Mouse (Mus musculus) left cerebral cortex, postnatal 4 days (tissue): Measurements from ENCODE around the gene Nelfe. TPM values are rescaled to one million over a fixed set of nuclear protein-coding genes. Genes with fewer than 3 reads are reported as not detected.

ENCODE experiments used
- microRNA-seq: library from miRNA; unstranded; fragments of <30 nt; microRNA quantifications from one replicate; pipeline ENCODE4 v1.2.0, GENCODE M21; 2022
- total RNA-seq, 2 experiments: library from RNA; stranded (reverse); gene quantifications; 2 replicates each; pipeline ENCODE4 v1.2.3; 2021

Nelfe gene
- total RNA-seq, 2 experiments from 2014 or later = 31.7 to 32.8 TPM

Small RNAs within 50 kb of the gene (microRNA-seq; reads per million reads assigned to microRNA genes)
- gene Mir6970 (1.5 reads per million), gene Mir6971 (5.4 reads per million, percentile 13 among the genes with 10 or more reads in this experiment), gene Mir6972 (not detected)

Other genes starting within 250 kb of the Nelfe start
- gene Rnf5, start 246.7 kb upstream of the Nelfe start, total RNA-seq = 100 to 1,000 TPM; 106 to 109 TPM
- gene Agpat1, start 246.1 kb upstream of the Nelfe start, total RNA-seq = 100 to 1,000 TPM; 145 to 154 TPM
- gene Egfl8, start 234.4 kb upstream of the Nelfe start, total RNA-seq = 1 to 10 TPM; 4.9 to 5.9 TPM
- gene Ppt2, start 221.9 kb upstream of the Nelfe start, total RNA-seq = 10 to 100 TPM; 30.3 to 32.7 TPM
- 10 to 100 TPM; 78.2 to 81.9 TPM for gene Prrt1, start 220.9 kb upstream of the Nelfe start, total RNA-seq
- 10 to 100 TPM in 1 of 2 experiments, 1 to 10 TPM in 1; 7.9 to 10.5 TPM for gene Fkbpl, start 205.6 kb upstream of the Nelfe start, total RNA-seq
- gene Atf6b, start 203.2 kb upstream of the Nelfe start, total RNA-seq = 10 to 100 TPM; 72.8 to 75.4 TPM
- 1 to 10 TPM; 1.9 to 2.2 TPM for gene Tnxb, start 179.9 kb upstream of the Nelfe start, total RNA-seq
- 1 to 10 TPM; 4.4 TPM for gene C4b, start 106.5 kb upstream of the Nelfe start, total RNA-seq
- gene Cyp21a1, start 45.8 kb upstream of the Nelfe start, total RNA-seq = not detected
- gene Stk19, start 13.4 kb upstream of the Nelfe start, total RNA-seq = 10 to 100 TPM; 47.9 to 48.2 TPM
- gene Dxo, start 13.4 kb upstream of the Nelfe start, total RNA-seq = 10 to 100 TPM; 33.8 to 38.1 TPM
- 10 to 100 TPM; 68.5 to 74.7 TPM for gene Skiv2l, start 181 bp upstream of the Nelfe start, total RNA-seq
- under 1 TPM; 0.28 to 0.66 TPM for gene Cfb, start 12.1 kb downstream of the Nelfe start, total RNA-seq
- 10 to 100 TPM; 35.4 to 38.3 TPM for gene Zbtb12, start 29.1 kb downstream of the Nelfe start, total RNA-seq
- not detected for gene Gm20547, start 31.7 kb downstream of the Nelfe start, total RNA-seq
- 1 to 10 TPM; 2.1 to 3.2 TPM for gene C2, start 47.9 kb downstream of the Nelfe start, total RNA-seq
- 100 to 1,000 TPM; 232 to 251 TPM for gene Ehmt2, start 48.1 kb downstream of the Nelfe start, total RNA-seq
- under 1 TPM in 1 of 2 experiments, not detected in 1; 0.20 TPM for gene Slc44a4, start 64.1 kb downstream of the Nelfe start, total RNA-seq
- gene Neu1, start 80.9 kb downstream of the Nelfe start, total RNA-seq = 10 to 100 TPM; 18.8 to 19.1 TPM
- 1 to 10 TPM; 1.6 to 2.3 TPM for gene Hspa1b, start 108.8 kb downstream of the Nelfe start, total RNA-seq
- gene Gm20481, start 119.5 kb downstream of the Nelfe start, total RNA-seq = not detected
- 1 to 10 TPM; 3.1 to 5.2 TPM for gene Hspa1a, start 121.8 kb downstream of the Nelfe start, total RNA-seq
- gene Hspa1l, start 122.3 kb downstream of the Nelfe start, total RNA-seq = under 1 TPM in 1 of 2 experiments, not detected in 1; 0.22 TPM
- 10 to 100 TPM; 35.9 to 38.5 TPM for gene Lsm2, start 131.5 kb downstream of the Nelfe start, total RNA-seq
- gene Vars, start 150.6 kb downstream of the Nelfe start, total RNA-seq = 10 to 100 TPM; 91.0 to 94.3 TPM
- gene Vwa7, start 166.2 kb downstream of the Nelfe start, total RNA-seq = under 1 TPM; 0.12 to 0.16 TPM
- gene Sapcd1, start 177.6 kb downstream of the Nelfe start, total RNA-seq = under 1 TPM; 0.98 to 0.99 TPM
- 1 to 10 TPM; 2.0 to 3.2 TPM for gene Msh5, start 196.4 kb downstream of the Nelfe start, total RNA-seq
- gene Clic1, start 199.6 kb downstream of the Nelfe start, total RNA-seq = 10 to 100 TPM; 20.2 to 20.3 TPM
- 100 to 1,000 TPM; 101 to 115 TPM for gene Ddah2, start 208.6 kb downstream of the Nelfe start, total RNA-seq
- not detected for gene Ly6g6c, start 215.0 kb downstream of the Nelfe start, total RNA-seq
- not detected for gene Mpig6b, start 215.8 kb downstream of the Nelfe start, total RNA-seq
- gene Ly6g6e, start 226.5 kb downstream of the Nelfe start, total RNA-seq = 1 to 10 TPM; 2.8 to 3.4 TPM
- gene Ly6g6d, start 227.7 kb downstream of the Nelfe start, total RNA-seq = not detected
- gene Ly6g6f, start 235.2 kb downstream of the Nelfe start, total RNA-seq = not detected
- 10 to 100 TPM; 66.7 to 73.6 TPM for gene Abhd16a, start 238.9 kb downstream of the Nelfe start, total RNA-seq